Mouse (Mus musculus) thymus, postnatal 36 days (tissue): ENCODE results near the gene Rhbg.

Source experiments
- DNase-seq, 2 experiments: peaks; one replicate each; pipeline ENCODE4 v3.0.0; 2022; ENCODE audit warnings: mixed read lengths in 2 of 2

The Rhbg gene

GRCm38 (mm10) chr3:88227976-88228375 is 26.5 kb downstream of the Rhbg start:
- DNase-seq = no peak

- DNase-seq = no peak
These were observed 27.2 kb downstream of the Rhbg start for GRCm38 (mm10) chr3:88227260-88227659.

GRCm38 (mm10) chr3:88226101-88226845 is 28.2 kb downstream of the Rhbg start:
- no peak for DNase-seq

- no peak for DNase-seq
These were observed 29.6 kb downstream of the Rhbg start for GRCm38 (mm10) chr3:88224929-88225328.

GRCm38 (mm10) chr3:88222446-88222845 is 32.1 kb downstream of the Rhbg start:
- no peak for DNase-seq

GRCm38 (mm10) chr3:88221519-88222390 is 32.8 kb downstream of the Rhbg start:
- DNase-seq = no peak

GRCm38 (mm10) chr3:88220842-88221241 is 33.7 kb downstream of the Rhbg start:
- DNase-seq = peak; percentile 53 to 57

GRCm38 (mm10) chr3:88219940-88220339 is 34.6 kb downstream of the Rhbg start:
- no peak for DNase-seq

- no peak for DNase-seq
These were observed 36.8 kb downstream of the Rhbg start for GRCm38 (mm10) chr3:88217679-88218078.

GRCm38 (mm10) chr3:88216534-88217326 is 37.8 kb downstream of the Rhbg start:
- DNase-seq = no peak

GRCm38 (mm10) chr3:88216116-88216515 is 38.4 kb downstream of the Rhbg start:
- no peak for DNase-seq

GRCm38 (mm10) chr3:88215553-88216004 is 38.9 kb downstream of the Rhbg start:
- no peak for DNase-seq

- no peak for DNase-seq
These were observed 39.4 kb downstream of the Rhbg start for GRCm38 (mm10) chr3:88214971-88215552.

GRCm38 (mm10) chr3:88214197-88214938 is 40.1 kb downstream of the Rhbg start:
- no peak for DNase-seq

GRCm38 (mm10) chr3:88213019-88213418 is 41.5 kb downstream of the Rhbg start:
- no peak for DNase-seq

GRCm38 (mm10) chr3:88212356-88212755 is 42.2 kb downstream of the Rhbg start:
- no peak for DNase-seq

GRCm38 (mm10) chr3:88210918-88211317 is 43.6 kb downstream of the Rhbg start:
- DNase-seq = no peak

- DNase-seq = no peak
These were observed 44.4 kb downstream of the Rhbg start for GRCm38 (mm10) chr3:88210121-88210520.

- DNase-seq = no peak
These were observed 45.2 kb downstream of the Rhbg start for GRCm38 (mm10) chr3:88209306-88209705.

- no peak for DNase-seq
These were observed 46.2 kb downstream of the Rhbg start for GRCm38 (mm10) chr3:88208226-88208720.

GRCm38 (mm10) chr3:88207451-88208100 is 46.9 kb downstream of the Rhbg start:
- DNase-seq = no peak
